Mouse (Mus musculus) common myeloid progenitor, adult 5-6 weeks (primary cell): ENCODE measurements around the gene Uba3. TPM values are rescaled to one million over a fixed set of nuclear protein-coding genes. Genes with fewer than 3 reads are reported as not detected.

Experiments used
- ATAC-seq: replicated peaks from 2 replicates; pipeline ENCODE4 v1.8.0; 2016; ENCODE audit warnings: low read depth, mild to moderate bottlenecking, moderate TSS enrichment, inconsistent platforms; ENCODE audit not compliant: poor library complexity, severe bottlenecking
- total RNA-seq: library from RNA; stranded (forward); fragments of 200-1000, 187-1606 nt; gene quantifications from 2 replicates; pipeline ENCODE4 v1.2.3, GENCODE M21; 2017

Uba3 gene
- total RNA-seq: 66.2 and 66.3 TPM in 2 replicates

GRCm38 (mm10) chr6:97205439-97205885 lies at the start of gene Uba3:
TSS of gene Uba3 (minus strand) at chr6:97205647.
- ATAC-seq: peak; percentile 95

GRCm38 (mm10) chr6:97252711-97253221 lies 47.3 kb upstream of the Uba3 start, which contains the start of gene Lmod3:
TSS of gene Lmod3 (minus strand) at chr6:97252759.
- no peak for ATAC-seq

- no peak for ATAC-seq
Measured at GRCm38 (mm10) chr6:97252086-97252485, 46.6 kb upstream of the Uba3 start.

GRCm38 (mm10) chr6:97250966-97251365 lies 45.5 kb upstream of the Uba3 start:
- ATAC-seq: peak; percentile 90

GRCm38 (mm10) chr6:97245200-97245599 lies 39.8 kb upstream of the Uba3 start:
- ATAC-seq: no peak

GRCm38 (mm10) chr6:97242522-97242921 lies 37.1 kb upstream of the Uba3 start:
- ATAC-seq: no peak

GRCm38 (mm10) chr6:97240092-97240491 lies 34.6 kb upstream of the Uba3 start:
- no peak for ATAC-seq

- ATAC-seq: no peak
Measured at GRCm38 (mm10) chr6:97239360-97239759, 33.9 kb upstream of the Uba3 start.

- ATAC-seq: no peak
Measured at GRCm38 (mm10) chr6:97236088-97236487, 30.6 kb upstream of the Uba3 start.

GRCm38 (mm10) chr6:97234911-97235668 lies 29.6 kb upstream of the Uba3 start:
- peak; percentile 65 for ATAC-seq

- ATAC-seq: no peak
Measured at GRCm38 (mm10) chr6:97227067-97227847, 21.8 kb upstream of the Uba3 start.

GRCm38 (mm10) chr6:97226083-97226491 lies 20.6 kb upstream of the Uba3 start:
- no peak for ATAC-seq

- no peak for ATAC-seq
Measured at GRCm38 (mm10) chr6:97224505-97224904, 19.1 kb upstream of the Uba3 start.

GRCm38 (mm10) chr6:97223566-97223965 lies 18.1 kb upstream of the Uba3 start:
- ATAC-seq: no peak

- ATAC-seq: peak; percentile 43
Measured at GRCm38 (mm10) chr6:97222931-97223467, 17.6 kb upstream of the Uba3 start.

- ATAC-seq: peak; percentile 55
Measured at GRCm38 (mm10) chr6:97222321-97222720, 16.9 kb upstream of the Uba3 start.

- peak; percentile 30 for ATAC-seq
Measured at GRCm38 (mm10) chr6:97221205-97222025, 16.0 kb upstream of the Uba3 start.

- no peak for ATAC-seq
Measured at GRCm38 (mm10) chr6:97220672-97221071, 15.2 kb upstream of the Uba3 start.

- ATAC-seq: no peak
Measured at GRCm38 (mm10) chr6:97216154-97216821, 10.8 kb upstream of the Uba3 start.
